Mouse (Mus musculus) mouse embryonic stem cell (cell line): ENCODE measurements around the gene Psmc6.

ENCODE experiments used
- in situ Hi-C, 2 experiments: fragments of 300-500 bp; cut with MboI; formaldehyde crosslinking; loops; 1 replicate in 1 of 2; 3 replicates in 1 of 2; pipeline ENCODE4 v1.14.3; 2019 to 2020; ENCODE audit warnings: low sequenced_read_pairs in 2 of 2, low pct_unique_long_range_greater_than_20kb in 1 of 2, mixed read lengths in 1 of 2; ENCODE audit not compliant: unreplicated experiment in 1 of 2

The Psmc6 gene

GRCm38 (mm10) chr14:45329589-45330181, at the start of gene Psmc6:
Gene Psmc6 (plus strand): TSS chr14:45329788.
- in situ Hi-C loops, result loop anchor here (10.0 to 25.0 kb wide), 2 partner anchors 55 to 1933 kb away; no protein-coding TSS in a partner anchor

DNA sequence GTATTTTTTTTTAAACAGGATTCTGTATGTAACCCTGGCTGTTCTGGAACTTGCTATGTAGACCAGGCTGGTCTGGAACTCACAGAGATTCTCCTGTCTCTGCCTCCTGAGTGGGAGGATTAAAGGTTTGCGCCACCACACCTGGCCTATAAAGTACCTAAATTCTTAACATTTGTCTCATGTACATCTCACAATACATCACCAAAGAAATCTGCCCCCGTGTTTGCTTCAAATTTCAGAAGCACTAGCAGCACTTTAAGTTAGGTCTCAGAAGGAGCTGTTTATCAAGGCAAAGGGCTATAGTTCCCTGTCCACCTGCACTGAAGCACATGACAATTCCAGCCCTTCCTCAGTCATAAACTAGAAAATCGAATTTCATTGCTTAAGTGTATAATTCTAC, 47.5 kb upstream of the Psmc6 start:
- in situ Hi-C loops, result no loop called here

GRCm38 (mm10) chr14:45291608-45292007, 38.0 kb upstream of the Psmc6 start:
- in situ Hi-C loops, result no loop called here

DNA sequence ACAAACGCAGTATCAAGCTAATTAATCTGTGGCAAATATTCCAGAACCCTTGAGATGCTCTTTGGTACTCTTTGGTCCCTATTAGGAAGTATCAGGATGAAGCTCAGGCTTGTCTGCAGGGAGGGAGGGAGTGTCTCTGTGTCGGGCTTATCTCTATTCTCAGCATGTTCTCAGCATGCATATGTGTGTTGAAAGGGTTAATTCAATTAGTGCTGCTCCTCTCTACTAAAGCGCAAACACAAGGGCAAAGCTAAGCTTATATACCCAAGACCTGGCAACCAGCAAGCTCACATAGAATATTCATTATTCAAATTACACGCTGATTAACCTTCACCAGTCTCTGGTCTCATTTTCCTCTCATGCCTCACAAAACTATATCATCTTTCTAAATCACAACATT, 25.6 kb upstream of the Psmc6 start:
- in situ Hi-C loops, result no loop called here

DNA sequence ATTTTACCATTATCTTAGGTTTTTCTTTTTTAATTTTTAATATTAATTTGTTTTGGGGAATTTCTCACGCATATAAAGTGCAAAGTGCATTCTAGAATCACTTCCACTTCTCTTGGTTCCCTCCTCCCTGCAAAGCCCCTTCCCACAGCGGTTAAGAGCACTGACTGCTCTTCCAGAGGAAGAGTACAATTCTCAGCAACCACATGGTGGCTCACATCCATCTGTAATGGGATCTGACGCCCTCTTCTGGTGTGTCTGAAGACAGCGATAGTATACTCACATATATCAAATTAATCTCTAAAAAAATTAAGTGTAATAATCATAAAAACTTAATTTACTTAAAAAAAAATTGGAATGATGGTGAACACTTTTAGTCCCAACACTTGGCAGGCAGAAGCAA, 25.2 kb upstream of the Psmc6 start:
- in situ Hi-C loops, result no loop called here

DNA sequence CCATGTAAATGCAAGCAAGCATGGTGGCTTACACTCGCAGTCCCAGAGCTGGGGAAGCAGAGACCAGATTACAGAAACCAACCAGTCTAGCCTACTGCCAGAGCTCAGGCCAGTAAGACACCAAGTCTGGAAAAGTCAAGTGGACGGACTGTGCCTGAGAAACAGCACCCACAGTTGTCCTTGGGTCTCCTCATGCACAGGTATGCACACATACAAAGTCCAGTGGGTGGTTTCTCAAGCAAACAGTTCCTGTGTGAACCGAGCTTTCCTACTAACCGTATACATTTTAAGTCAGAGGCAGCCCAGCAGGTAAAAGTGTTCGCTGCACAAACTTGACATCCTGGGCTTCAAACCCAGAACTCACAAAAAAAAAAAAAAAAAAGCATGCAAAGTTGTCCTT, 23.7 kb upstream of the Psmc6 start:
- in situ Hi-C loops, result no loop called here

GRCm38 (mm10) chr14:45307630-45308328, 21.8 kb upstream of the Psmc6 start:
- in situ Hi-C loops, result no loop called here

GRCm38 (mm10) chr14:45309646-45310045, 19.9 kb upstream of the Psmc6 start:
- in situ Hi-C loops, result no loop called here

GRCm38 (mm10) chr14:45310101-45310500, 19.5 kb upstream of the Psmc6 start:
- in situ Hi-C loops, result no loop called here

DNA sequence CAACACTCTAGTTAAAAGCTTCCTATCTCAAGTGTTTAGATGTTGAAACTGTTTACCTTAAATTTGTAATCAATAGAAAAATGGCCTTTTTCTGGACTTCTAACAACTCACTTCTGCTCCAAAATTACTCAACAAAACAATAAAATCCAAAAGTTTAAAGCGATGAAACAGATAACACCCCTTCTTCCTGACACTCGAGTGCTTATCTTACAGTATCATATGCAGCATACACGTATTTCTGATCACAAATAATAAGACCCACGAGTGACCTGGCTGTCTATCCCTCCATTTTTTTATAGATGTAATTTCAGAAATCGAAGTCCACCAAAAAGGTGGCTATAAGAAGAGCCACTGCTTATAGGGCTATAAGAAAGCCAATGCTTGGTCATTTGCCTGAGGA, 12.7 kb upstream of the Psmc6 start:
- in situ Hi-C loops, result no loop called here

- in situ Hi-C loops, result no loop called here
Measured at GRCm38 (mm10) chr14:45317921-45318411, 11.6 kb upstream of the Psmc6 start.

DNA sequence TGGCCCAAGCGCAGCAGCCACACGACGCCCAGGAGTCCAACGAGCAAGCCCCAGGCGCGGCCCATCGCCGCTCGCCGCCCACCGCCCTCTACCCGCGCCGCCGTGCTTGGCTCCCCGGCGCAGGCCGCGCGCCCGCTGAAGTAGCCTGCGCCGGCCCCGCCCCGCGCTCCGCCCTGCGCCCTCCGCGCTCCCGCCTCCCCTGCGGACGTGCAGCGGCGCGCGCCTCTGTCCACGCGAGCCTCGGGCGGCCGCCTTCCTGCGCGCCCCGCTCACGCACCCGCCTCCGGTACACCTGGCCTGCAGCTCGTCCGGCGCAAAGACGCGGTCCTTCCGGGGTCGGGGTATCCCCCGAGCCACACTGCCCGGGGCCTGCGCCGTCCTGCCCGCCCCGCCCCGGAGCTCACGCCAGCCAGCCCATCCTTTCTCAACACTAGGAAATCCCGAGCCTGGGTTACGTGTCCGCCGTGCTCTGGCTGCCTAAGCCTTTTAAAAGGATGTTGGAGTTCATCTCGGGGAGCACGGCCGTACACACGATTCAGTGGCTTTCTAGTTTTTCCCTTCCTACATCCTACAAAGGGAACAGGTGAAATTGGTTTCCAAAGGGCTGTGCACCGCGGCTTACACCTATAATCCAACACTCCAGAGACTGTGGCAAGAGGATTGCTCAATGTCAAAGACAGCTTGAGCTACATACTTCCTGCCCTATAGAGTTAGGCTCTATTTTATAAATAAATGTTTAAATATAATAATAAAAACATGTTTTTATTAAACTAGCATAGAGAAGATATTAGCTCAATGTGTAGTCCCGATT, 11.0 kb upstream of the Psmc6 start, which contains the start of gene Ero1l:
Gene Ero1l, minus strand, starts transcription at position 346 of the 811 bp plus-strand sequence.
- in situ Hi-C loops, result no loop called here

GRCm38 (mm10) chr14:45319237-45319610, 10.4 kb upstream of the Psmc6 start:
- in situ Hi-C loops, result no loop called here

GRCm38 (mm10) chr14:45320111-45320510, 9.5 kb upstream of the Psmc6 start:
- in situ Hi-C loops, result no loop called here

DNA sequence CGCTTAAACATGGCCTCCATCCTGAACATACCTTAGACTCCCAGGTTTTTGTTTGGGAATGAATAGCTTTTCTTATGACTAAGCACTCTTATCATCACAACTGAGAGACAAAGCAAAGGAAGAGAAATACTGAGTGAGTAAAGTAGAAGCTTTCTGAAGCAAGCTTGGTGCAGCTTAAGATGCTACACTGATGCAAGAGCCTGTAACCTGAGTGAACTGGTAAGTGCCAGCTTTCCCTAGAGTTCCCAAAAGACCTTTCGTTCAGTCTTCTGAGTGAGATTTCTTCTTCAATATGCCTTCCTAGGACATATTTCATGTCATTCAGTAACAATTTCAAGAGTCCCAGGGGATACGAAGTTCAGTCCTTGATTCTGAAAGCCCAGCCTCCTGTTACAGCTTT, 8.5 kb upstream of the Psmc6 start:
- in situ Hi-C loops, result no loop called here

- in situ Hi-C loops, result no loop called here
Measured at GRCm38 (mm10) chr14:45321622-45322021, 8.0 kb upstream of the Psmc6 start.

DNA sequence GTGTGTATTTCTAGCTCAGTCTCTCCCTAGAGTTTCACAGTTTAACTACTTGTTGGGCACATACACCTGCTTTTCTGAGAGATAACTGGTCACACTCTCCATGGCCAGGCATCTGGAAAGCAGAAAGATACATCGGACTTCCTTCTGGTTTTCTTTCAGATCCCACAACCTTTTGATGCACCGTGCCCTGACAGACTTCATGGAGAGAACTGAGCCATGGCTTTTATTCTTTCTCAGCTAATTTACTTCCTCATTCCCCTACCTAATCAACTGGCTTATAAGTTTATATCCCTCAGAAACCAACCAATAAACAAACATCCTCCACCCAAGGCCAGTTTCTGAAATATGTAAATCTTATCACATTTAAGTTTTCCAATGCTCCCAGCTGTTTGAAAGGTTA, 7.1 kb upstream of the Psmc6 start:
- in situ Hi-C loops, result no loop called here

- in situ Hi-C loops, result no loop called here
Measured at GRCm38 (mm10) chr14:45323320-45323719, 6.3 kb upstream of the Psmc6 start.

- in situ Hi-C loops, result loop anchor here in 1 of 2 experiments (25.0 kb wide), 1 partner anchor 1937 kb away; no protein-coding TSS in a partner anchor
Measured at GRCm38 (mm10) chr14:45325471-45325870, 4.1 kb upstream of the Psmc6 start.
